Mouse (Mus musculus) left cerebral cortex, adult 8-10 months (tissue): ENCODE measurements around the gene Eaf2. TPM values are rescaled to one million over a fixed set of nuclear protein-coding genes. Genes with fewer than 3 reads are reported as not detected.

Source experiments
- DNase-seq, 2 experiments: peaks; one replicate each; pipeline ENCODE4 v3.0.0; 2022; ENCODE audit warnings: low spot score in 2 of 2
- microRNA-seq, 2 experiments: library from miRNA; unstranded; fragments of <30 nt; microRNA quantifications; one replicate each; pipeline ENCODE4 v1.2.0; 2022
- total RNA-seq, 4 experiments: library from RNA; stranded (reverse); gene quantifications; 2 replicates each; pipeline ENCODE4 v1.2.4; 2022

The Eaf2 gene
- total RNA-seq, 4 experiments from 2014 or later, result 0.70 to 1.7 (median 1.2) TPM

- peak in 1 of 2 experiments; percentile 42 for DNase-seq
Observed at GRCm38 (mm10) chr16:36770830-36771229, 104.0 kb downstream of the Eaf2 start.

- DNase-seq, result no peak
Observed at GRCm38 (mm10) chr16:36770191-36770771, 104.5 kb downstream of the Eaf2 start.

DNA sequence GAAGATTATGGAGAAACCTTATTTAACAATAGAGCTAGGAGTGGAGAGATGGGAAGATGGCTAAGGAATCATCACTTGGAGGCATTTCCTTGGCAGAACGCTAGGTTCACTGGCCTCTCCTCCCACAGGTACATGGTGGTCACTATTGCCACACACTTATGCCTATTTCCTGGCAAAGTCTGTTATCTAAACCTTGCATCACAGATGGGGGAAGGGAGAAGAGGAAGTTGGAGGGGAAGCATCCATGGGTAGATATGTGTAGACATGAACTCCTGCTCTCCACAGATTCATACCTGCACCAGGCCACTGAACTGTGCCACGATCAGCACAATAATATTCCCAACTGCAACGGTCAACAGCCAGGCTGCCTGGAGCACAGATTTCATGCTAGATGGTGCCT, 122.8 kb downstream of the Eaf2 start:
- no peak for DNase-seq

GRCm38 (mm10) chr16:36747767-36748166, 127.0 kb downstream of the Eaf2 start:
- DNase-seq, result no peak

GRCm38 (mm10) chr16:36747068-36747467, 127.7 kb downstream of the Eaf2 start:
- no peak for DNase-seq

DNA sequence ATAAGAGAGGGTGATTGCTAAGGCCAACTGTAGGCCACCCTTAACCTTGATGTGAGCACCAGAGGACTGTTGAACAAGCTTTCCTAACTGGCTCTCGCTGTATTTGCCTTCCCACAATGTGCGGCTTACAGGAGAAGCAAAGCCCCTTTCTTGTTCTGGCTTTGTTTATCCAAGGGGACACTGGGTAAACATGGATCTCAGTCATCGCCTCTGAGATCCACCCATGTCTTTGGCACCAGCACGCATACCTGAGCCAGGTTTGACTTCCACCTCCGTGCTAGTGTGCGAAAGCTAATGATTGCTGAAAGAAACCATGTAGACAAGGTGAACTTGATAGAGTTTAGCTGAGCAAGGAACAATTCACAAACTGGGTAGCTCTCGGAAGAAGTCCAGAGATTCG, 131.2 kb downstream of the Eaf2 start:
- no peak for DNase-seq

Small RNA genes within 50 kb of the gene (microRNA-seq; reads per million reads assigned to microRNA genes)
- 0 reads per million in 2 experiments for gene Gm22617

Other genes starting within 250 kb of the Eaf2 start
- gene Cd86, start 208.9 kb downstream of the Eaf2 start, total RNA-seq, result 1 to 10 TPM in 3 of 4 experiments, under 1 TPM in 1; 0.74 to 3.8 (median 2.3) TPM
- gene Ildr1, start 181.0 kb downstream of the Eaf2 start, total RNA-seq, result under 1 TPM; 0.13 to 0.57 (median 0.20) TPM
- 10 to 100 TPM; 28.4 to 42.2 (median 32.1) TPM for gene Slc15a2, start 90.0 kb downstream of the Eaf2 start, total RNA-seq
- gene Iqcb1, start 46.6 kb downstream of the Eaf2 start, total RNA-seq, result 10 to 100 TPM; 48.5 to 55.7 (median 52.4) TPM
- gene Golgb1, start 137 bp upstream of the Eaf2 start, total RNA-seq, result 10 to 100 TPM; 69.1 to 87.5 (median 73.6) TPM
- 10 to 100 TPM in 2 of 4 experiments, 1 to 10 TPM in 2; 3.6 to 13.4 (median 8.9) TPM for gene Hcls1, start 60.0 kb upstream of the Eaf2 start, total RNA-seq
- under 1 TPM; 0.11 to 0.39 (median 0.32) TPM for gene Fbxo40, start 115.5 kb upstream of the Eaf2 start, total RNA-seq
- gene Polq, start 136.8 kb upstream of the Eaf2 start, total RNA-seq, result 1 to 10 TPM; 1.1 to 2.6 (median 1.2) TPM